Mouse (Mus musculus): Measurements from ENCODE around the gene Arl6ip4. TPM values are rescaled to one million over a fixed set of nuclear protein-coding genes. Genes with fewer than 3 reads are reported as not detected.

Gene Arl6ip4
- 10 to 100 TPM; 50.3 to 62.4 TPM for total RNA-seq (2021)

DNA sequence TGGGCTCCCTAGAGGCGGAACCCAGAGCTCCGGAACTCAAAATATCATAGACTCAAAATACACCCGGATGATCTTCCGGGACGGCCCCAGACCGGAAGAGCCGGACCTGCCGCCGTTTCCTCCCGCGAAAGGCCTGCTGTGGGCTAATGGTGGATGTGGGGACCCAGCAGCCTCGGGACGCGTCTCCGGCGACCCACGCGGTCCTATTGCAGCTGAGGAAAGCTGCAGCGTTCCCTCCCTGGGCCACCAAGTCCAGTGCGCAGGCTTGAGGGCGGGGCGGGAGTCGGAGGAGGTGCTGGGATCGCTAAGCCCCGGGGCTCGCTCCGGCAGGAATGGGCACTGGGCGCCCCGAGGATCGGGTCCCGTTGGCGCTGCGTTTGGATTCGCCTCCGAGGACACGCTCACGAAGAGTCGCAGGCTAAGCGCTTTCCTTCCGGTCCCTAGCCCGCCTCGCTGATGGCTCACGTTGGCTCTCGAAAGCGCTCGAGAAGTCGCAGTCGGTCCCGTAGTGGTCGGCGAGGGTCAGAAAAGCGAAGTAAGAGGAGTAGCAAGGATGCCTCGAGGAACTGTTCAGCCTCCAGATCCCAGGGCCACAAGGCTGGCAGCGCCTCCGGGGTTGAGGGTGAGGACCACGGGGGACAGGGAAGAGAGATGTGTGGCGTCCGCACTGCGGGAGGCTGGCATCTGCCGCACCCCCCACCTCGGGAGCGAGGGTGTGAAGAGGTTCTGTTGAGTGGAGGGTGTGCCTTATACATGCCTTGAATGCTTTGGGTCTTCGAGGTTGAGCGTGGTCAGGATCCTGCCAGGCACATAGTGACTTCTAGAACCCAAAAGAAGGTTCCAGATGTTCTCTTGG is at the start of gene Arl6ip4:
Gene Arl6ip4, plus strand, starts transcription at position 100 of the 856 bp plus-strand sequence.
- DNase-seq (ENCODE audit: low spot score in 2 of 2) = peak; percentile 81 to 83
- intact Hi-C loops (cut with DNase I) = no loop called here

DNA sequence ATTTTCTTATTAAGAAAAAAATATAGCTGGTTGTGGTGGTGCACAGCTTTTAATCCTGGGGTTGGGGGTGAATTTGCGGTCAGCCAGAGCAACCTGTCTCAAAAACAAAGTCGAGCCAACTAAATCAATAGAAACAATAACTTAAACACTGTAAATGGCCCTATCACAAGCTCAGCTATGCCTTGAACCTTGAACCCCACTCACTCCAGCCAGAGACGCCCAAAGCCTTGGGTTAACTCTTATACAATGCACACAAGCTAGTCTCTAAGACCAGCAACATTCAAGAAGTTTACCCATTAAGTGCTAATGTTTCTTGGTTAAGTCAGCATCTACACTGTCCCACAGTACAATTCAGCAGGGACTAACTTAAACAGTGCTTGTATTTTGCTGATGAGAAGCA is 46.2 kb upstream of the Arl6ip4 start:
- intact Hi-C loops (cut with DNase I) = no loop called here

DNA sequence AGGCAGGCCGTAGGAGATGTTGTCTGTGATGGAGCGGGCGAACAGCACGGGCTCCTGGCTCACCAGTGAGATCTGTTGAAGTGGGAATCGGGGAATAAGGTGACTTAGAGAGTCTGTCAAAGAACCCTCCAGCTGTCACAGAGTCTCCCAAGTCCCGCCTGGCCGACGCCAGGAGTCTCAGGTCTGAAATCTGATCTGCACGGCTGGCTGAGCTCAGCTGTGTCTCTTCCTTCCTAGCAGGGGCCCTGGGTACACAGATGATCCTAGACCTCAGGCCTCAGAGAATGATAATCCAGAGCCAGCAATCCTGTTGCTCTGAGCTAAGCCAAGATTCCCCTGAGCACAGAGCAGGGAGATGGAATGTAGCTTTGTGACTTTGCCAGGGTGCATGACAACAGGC is 42.2 kb upstream of the Arl6ip4 start:
- DNase-seq (ENCODE audit: low spot score in 2 of 2) = no peak
- intact Hi-C loops (cut with DNase I) = no loop called here

More for the DNA sequence above, 46.2 kb upstream of the Arl6ip4 start:
- no peak for DNase-seq (ENCODE audit: low spot score in 2 of 2)

DNA sequence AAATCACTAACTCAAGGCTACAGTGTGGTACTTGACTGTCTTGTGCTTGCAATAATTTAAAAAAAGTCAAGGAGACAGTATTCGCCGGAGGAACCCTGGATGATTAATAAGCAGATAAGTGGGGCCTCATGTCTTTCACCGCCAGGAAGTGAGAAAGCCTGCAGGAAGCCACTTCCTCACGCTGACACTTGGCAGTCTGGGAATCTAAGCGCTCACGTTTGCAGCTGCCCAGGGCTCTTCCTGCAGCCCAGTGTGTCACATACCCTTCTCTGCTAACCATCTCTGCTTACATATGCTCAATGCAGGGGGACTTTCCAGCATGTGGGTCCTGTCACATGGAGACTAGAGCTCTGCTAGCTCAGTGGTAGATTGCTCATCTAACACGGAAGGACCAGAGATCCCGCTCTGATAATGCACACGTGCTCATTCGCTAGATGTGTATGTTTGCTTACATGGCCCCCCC is 41.0 kb upstream of the Arl6ip4 start:
- intact Hi-C loops (cut with DNase I) = no loop called here
- no peak for DNase-seq (ENCODE audit: low spot score in 2 of 2)

DNA sequence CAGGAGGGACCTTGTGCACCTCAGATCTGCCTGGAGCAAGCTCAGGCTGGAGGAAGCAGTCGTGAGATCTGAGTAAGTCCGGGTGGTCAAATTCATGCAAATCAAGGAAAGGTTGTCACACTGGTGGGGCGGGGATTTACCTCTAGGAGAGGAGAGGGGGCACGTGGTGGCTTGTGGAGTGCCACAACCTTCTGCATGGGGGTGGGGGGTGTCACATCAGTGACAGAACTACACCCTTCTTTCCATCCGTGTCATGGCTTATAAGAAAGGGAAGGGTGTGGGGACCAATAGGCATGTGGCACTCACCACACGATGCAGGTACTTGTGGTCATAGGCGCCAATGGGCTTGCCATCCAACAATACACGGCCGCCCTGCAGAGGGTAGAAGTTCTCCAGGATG is 40.2 kb upstream of the Arl6ip4 start:
- intact Hi-C loops (cut with DNase I) = no loop called here
- DNase-seq (ENCODE audit: low spot score in 2 of 2) = no peak

DNA sequence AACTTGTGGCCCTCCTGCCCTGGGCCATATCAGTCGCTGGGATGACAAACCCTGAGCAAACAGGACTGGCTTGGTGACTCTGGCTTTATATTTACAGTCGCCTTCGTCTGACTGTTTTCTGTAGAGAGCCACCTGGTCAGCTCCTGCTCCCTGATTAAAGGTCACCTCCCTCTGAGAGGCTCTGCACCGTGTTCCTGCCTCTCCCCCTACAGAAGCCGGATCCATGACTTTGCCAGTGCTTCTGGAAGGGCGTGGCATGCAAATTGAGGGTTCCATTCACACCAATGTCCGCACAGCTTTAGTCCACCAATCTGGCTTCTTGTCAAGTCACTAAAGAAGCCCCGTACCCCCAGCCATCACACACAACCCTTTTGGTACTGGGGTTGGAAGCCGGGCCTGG is 39.3 kb upstream of the Arl6ip4 start:
- DNase-seq (ENCODE audit: low spot score in 2 of 2) = no peak
- intact Hi-C loops (cut with DNase I) = no loop called here

DNA sequence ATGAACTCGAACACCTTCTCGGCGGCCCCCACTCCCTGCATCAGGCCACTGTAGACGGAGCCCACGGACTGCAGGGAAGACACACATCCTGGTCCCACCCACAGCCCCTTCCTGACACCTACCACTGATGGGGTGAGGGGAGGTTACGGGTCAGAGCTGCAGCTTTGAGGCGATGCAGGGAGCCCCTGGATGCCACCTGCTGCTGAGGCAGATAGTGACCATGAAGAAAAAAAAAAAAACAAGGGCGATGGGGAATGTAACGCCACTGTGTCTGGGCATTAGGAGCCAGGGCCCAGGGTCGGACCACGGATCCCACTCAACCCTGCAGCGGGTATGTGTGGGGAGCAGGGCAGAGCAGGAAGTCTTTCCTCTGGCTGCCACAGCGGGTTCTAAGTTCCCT is 38.6 kb upstream of the Arl6ip4 start:
- intact Hi-C loops (cut with DNase I) = no loop called here
- DNase-seq (ENCODE audit: low spot score in 2 of 2) = no peak

DNA sequence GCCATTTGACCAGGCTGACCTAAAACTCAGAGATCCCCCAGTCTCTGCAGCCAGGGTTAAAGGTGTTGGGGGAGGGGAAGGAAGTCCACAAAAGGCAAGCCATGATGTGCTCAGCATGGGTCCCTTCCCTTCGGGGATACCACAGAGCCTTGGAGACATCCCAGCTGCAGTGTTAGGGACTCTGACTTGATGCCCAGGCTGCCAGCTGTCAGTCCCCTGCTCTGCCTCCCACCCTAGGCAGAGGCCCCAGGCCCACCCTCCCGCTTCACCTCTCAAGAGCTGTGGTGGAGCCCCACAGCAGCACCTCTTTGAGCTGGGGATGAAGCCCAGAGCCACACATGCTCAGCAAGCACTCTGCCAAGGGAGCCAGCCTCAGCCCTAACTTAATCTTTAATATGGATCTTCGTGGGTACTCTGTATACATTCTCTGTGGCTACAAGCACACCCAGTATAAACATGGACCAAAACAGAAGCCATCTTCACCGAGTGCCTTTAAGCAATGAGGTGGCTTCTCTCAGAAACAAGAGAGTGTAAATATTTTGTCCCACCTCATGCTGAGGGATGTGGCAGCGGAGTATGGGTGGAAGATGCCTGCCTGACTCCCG is 37.9 kb upstream of the Arl6ip4 start:
- DNase-seq (ENCODE audit: low spot score in 2 of 2) = no peak
- intact Hi-C loops (cut with DNase I) = no loop called here

DNA sequence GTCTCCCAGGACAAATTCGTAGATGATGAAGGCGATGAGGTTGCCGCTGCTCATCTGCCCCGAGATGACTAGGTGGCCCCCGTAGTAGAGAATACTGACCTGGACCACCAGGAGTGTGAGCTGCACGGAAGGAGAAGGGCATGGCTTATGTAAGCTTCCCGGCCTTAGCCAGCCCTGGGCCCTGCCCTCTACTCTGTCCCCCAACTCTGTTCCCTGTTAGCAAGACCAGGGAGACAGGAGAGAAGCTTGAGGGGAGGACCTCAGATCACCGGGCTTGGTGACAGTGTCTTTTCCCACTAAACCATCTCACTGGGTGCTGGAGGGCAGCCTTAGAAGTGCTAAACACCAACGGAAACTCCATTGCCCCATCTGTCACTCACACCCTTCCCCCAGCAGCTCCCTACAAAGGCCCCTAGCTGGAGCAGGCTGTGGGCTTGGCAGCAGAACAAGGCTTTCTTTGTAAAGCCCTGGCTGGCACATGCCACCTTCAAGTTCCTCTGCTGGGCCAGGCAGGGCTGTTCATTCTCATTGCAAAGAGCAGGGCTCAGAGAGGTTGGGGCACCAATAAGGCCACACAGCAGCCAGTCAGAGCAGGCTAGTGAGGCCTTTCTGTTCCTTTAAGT is 37.0 kb upstream of the Arl6ip4 start:
- intact Hi-C loops (cut with DNase I) = no loop called here
- DNase-seq (ENCODE audit: low spot score in 2 of 2) = peak; percentile 51 to 58

DNA sequence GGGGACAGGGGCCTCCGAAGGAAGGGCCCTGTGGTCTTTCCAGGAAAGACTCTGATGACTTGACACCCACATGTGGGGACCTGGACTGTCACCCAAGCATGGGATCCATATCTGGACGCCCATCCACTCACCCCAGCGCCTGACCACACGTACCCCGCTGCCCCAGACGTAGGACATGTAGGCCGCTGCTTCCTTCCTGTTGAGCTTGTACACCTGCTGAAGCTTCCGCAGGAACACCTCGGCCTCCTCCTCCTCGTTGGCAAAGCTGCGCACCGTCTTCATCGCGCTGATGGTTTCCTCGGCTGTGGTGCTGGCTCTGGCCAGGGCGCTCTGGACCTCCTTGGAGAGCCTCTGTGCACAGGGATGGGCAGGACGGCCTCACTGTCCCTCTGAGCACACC is 36.0 kb upstream of the Arl6ip4 start:
- intact Hi-C loops (cut with DNase I) = no loop called here
- DNase-seq (ENCODE audit: low spot score in 2 of 2) = no peak

DNA sequence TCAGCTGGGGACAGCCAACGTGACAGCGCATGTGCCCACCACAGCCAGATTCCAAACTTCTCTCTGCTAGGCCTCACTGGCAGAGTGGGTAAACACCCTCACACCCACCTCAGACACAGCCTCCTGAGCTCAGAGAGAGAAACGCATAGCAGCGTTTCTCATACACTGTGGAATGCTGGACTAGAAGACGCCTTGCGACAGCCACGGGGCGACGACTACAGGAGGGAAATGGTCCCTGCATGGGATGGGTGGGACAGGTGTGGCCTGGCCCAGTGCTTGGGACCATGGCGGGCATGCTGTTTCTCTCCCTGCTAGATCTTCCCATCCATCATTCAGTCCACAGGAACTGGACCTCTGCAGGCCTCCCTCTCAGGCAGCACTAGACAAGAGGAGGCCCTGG is 33.4 kb upstream of the Arl6ip4 start:
- no peak for DNase-seq (ENCODE audit: low spot score in 2 of 2)
- intact Hi-C loops (cut with DNase I) = no loop called here

DNA sequence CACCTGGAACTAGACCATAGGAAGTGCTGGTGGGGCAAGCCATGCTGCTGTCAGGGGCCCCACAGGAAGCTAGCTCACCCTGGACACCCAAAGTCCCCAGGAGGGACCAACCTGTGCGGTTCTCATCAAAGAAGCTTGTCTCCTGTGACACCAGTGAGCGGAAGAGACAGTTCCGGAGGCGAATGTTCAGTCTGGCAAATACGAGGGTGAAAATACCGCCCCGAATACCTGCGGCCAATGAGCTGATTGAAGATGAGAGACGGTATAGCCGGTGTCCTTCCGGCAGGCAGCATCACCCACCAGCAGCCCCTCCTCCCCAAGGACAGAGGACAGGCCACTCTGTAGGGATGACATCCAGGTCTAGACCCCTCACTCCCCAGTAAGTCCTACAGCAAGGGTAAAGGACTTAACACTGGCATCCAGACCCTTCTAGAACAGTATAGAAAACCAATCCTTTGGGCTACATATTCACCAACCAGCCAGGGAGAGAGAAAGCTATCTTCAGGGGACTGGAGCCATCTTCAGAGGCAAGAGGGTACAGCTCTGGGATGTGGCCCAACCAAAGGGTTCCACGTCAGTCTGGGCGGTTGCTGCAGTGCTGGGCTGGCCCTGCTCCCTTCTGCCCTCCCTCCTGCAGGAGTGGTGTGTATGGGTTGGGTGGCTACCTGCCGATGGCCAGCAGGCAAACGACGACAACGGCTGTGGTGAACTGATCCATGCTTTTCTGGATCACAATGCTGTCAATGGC is 32.8 kb upstream of the Arl6ip4 start:
- no peak for DNase-seq (ENCODE audit: low spot score in 2 of 2)
- intact Hi-C loops (cut with DNase I) = no loop called here

DNA sequence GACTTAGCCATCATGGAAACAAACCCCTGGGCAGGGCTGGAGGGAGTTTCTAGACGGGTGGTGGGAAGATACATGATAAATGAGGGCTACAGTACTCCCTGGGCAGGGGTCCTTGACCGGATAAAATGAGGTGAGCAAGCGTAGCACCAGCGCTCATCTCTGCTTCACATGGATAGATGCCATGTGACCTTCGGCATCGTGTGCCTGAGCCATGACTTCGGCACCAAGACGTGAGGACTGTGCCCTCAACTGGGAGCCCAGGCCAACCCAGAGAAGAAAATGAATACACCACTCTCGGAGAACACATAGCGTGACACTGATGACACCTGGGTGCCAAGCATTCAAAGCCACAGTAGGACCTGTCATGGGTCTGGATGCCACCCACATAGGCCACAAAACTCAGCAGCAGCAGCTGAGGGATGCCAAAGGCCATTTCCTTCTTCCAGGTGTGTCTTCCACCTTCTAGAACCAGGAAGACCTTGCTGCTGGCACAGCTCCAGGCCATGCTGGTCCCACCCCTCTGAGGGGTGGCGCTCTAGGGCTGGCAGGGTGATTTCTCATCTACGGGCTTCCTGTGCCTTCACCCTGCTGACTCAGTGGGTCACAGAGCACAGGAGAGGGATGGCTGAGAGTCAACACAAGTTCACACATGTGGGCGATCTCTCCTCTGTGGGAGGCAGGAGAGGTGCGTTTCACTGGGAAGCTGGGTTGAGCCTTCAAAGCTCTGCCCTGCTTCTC is 31.9 kb upstream of the Arl6ip4 start:
- no peak for DNase-seq (ENCODE audit: low spot score in 2 of 2)
- intact Hi-C loops (cut with DNase I) = loop anchor here (2.0 kb wide), 1 partner anchor 137 kb away; no protein-coding TSS in a partner anchor

DNA sequence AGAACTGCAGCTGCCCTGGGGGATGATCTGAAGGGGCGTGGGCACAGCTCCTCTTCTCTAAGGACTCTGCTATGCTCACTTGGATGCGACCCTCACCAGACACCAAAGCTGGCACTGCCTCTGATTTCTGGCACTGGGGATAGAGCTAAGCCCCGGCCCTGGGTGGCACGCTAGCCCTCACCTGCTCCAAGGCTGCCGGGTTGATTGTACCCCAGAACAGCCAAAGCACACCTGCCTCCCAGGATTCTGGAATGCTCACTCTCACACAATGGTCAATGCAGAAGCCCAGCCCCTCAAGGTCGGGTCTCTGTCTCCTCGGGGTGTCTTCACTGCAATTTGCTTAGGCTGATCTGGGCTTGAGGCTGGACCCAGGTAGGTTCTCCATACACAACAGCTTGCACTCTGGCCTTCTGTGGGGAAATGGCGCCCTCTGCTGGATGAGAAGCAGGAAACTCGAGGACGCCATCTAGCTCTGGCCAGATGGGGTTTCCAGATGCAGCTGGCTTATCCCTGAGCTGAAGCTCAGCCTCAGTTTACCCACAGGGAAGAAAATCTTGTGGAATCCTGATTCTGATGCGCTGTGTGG is 31.2 kb upstream of the Arl6ip4 start:
- intact Hi-C loops (cut with DNase I) = loop anchor here (1.0 to 5.0 kb wide), 3 partner anchors 42 to 138 kb away; no protein-coding TSS in a partner anchor
- DNase-seq (ENCODE audit: low spot score in 2 of 2) = peak; percentile 79 to 81

DNA sequence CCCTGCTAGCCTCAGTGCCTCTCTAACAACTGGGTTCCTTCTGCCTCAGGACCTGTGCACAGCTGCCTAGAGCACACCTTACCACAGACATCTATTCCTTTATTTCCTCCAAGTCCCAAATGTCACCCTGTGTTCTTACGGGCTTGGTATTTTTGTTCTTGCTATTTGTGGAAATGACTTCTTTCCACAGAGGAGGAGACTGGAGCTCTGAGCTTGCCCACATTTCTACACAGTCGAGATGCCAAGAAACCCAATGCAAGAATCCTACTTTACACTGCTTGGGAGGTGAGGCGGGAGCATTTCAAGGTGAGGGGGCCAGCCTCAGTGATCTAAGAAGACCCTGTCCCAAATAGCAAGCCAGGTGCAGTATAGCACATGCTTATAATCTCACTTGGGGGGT is 30.4 kb upstream of the Arl6ip4 start:
- no peak for DNase-seq (ENCODE audit: low spot score in 2 of 2)
- intact Hi-C loops (cut with DNase I) = loop anchor here (1.0 to 5.0 kb wide), 3 partner anchors 43 to 139 kb away; no protein-coding TSS in a partner anchor

DNA sequence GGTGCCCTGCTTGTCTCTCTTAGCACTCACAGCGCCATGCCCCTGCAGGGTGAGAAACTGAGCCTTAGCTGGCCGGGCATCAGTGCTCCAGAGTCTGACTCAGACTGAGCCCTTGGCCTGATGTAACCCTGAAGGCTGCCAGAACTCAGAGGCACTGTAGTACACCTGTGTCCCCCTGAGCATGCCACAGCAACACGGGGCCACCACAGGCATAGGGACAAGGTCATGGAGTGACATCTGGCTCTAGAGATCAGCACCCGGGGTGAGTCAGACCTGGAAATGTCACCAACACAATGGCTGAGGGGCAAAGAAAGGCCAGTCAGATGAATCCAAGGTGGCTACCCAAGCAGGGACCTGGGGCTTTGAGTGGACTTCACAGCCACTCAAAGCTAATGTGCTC is 29.0 kb upstream of the Arl6ip4 start:
- DNase-seq (ENCODE audit: low spot score in 2 of 2) = no peak
- intact Hi-C loops (cut with DNase I) = loop anchor here (5.0 kb wide), 1 partner anchor 45 kb away; no protein-coding TSS in a partner anchor

DNA sequence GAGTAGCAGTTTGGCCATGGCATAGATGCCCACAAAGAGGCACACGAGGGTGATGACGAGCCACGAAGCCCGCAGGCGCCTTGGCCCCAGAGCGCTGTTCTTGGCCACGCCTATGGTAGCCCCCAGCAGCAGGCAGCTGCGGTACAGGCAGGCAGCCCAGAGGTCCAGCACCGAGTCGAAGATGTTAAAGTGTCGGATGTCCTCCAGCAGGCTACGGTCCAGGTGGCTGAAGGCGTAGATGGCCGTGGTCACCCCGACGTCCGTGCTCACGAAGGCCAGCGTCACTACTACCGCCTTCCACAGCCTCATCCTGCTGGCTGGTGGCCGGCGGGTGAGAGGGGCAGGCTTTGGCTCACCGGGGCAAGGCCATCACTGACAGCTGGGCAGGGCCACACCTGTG is 26.0 kb upstream of the Arl6ip4 start:
- no peak for DNase-seq (ENCODE audit: low spot score in 2 of 2)
- intact Hi-C loops (cut with DNase I) = loop anchor here (5.0 kb wide), 1 partner anchor 48 kb away; no protein-coding TSS in a partner anchor

DNA sequence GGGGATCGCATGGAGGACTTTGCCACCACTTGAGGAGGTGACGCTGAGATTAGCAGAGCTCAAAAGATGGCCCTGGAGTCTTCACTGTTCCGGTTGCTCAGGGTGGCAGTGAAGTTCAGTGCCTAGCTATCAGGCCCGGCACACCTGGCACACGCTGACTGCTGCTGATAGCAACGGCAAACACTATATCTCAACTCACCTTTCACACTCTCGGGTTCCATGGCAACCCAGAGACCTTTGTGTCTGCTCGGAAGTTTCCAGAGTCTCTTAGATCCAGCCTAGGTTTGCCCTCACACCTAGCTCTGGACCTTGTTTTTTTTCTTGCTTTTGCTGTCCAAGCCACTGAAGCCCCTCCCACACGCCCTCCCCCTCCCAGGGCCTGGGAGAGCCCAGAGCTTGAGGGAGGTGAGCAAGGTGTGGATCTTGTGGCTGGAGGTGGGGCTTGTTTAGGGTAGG is 23.9 kb upstream of the Arl6ip4 start:
- DNase-seq (ENCODE audit: low spot score in 2 of 2) = no peak
- intact Hi-C loops (cut with DNase I) = no loop called here

Data from left cerebral cortex, postnatal 36 days (tissue).